Mouse (Mus musculus): Measurements from ENCODE around the gene Chrm4.

The Chrm4 gene

DNA sequence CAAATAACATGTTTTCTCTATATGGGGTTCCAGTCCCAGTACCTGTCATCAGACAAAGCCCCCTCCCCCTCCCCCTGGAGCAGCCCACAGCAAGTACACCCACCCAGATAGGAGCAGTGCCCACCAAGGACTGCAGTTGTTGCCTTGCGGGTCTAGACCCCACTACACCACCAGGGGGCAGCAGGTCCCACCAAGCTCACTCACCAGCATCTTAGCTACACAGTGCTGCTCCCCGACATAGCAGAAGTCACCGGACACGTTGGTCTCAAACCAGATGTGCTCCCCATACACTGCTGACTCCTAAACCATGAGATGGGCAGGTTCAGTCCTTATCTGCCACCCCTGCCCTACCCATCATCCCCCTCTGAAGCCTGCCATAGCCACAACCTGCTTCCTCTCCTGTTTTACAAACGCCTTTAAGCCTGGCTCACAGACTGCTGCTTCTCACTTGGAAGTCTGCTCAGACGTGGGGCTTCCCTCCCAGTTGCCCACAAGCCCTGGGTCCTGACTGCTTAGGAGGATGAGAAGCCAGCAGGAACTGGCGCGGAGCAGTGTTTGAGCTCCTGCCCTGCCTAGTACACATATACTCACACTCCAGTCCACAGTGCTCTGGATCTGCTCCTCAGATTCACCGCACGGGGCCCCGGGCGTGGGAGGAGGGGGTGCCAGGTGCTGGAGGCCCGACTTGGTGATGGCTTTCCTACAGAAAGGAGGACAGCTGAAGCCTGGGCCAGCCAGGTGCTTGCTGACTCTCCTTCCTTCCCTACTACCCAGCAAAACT is 17.3 kb downstream of the Chrm4 start:
- DNase-seq: peak; percentile 66 to 88

DNA sequence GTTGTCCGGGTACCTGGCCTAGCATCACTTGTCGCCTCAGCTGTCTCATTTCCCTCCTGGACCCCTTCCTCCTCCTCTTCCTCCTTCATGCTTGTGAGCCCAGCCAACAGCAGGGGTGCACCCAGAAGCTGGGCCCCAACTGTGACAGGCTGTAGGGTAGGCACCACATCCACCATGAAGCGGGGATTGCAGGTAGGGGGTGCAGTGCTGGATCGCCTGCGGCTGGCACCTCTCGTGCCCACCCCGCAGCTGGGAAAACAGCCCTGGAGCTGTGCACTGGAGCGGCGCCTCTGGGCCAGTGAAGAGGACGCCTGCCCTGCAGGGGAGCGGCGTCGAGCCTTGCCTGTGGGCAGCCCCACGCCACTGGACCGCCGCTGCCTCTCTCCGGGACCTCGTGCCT is 18.4 kb downstream of the Chrm4 start, which contains the start of gene Gm9821:
Gene Gm9821, plus strand, starts transcription at position 221 of the 400 bp plus-strand sequence.
- no peak for DNase-seq

DNA sequence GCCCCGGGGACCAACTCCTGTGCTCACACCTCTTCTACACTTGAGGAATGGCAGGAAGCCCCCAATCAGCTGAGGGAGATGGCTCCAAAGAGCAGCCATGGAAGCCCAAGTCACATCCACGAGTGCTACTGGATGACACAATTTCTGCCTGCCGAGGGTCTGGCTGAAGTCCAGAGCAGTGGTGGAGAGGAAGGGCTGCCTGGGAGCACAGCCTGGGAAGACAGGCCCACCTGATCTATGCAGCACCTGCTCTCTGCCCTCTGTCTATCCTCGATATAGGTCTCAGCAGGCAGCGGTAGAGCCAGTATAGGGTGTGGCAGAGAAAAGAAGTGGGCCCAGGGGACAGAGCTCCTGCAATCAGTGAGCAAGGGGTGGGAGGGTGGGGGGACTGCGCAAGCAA is 19.8 kb downstream of the Chrm4 start:
- DNase-seq: peak in 1 of 2 experiments; percentile 66

DNA sequence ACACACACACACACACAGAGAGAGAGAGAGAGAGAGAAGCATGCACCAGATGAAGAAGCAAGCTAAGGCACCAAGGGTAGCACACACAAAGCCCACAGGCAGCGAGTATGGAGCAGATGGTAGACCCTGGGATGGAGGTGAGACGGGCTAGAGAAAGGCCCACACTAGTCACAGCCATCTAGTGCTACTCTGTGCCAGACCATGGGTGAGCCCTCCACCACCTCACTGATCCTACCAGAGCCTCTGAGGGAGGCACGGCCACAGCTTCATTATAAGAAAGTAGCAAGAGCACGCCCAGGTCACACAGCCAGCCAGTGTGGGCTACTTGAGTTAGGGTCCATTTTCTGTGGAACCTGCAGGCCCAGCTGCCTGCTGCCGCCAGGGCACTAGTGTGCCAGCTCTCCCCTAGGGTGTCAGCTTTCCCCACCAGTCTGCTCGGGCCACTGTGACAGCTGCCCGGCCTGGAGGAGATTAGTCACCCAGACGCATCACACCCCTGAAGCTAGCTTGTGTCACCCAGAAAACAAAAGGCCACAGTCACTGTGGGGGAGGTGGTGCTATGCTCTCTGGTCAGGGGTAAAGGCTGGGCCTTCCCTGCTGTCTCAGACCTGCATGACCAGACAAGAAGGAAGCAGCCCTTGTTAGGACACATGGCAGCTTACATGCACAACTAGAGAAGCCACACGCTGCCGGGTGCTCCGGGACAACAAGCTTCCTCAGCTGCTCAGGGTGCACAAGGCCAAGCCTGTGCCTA is 20.5 kb downstream of the Chrm4 start:
- peak in 1 of 2 experiments; percentile 26 for DNase-seq

DNA sequence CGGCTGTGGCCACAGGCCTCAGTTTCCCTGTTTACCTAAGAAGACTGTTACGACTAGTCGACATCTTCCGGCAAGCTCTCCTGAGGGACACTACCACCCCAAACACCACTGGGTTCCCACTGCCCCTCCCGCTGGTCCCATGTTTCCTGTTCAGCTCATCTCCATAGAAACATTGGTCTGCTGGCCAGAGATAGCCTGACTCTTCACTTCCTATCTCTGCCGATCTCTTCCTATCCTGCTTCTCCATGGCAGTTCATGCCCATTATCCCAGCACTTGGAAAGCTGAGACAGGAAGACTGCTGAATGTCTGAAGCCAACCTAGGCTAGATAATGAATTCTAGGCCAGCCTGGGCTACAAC is 21.1 kb downstream of the Chrm4 start:
- DNase-seq: peak; percentile 60 to 63

DNA sequence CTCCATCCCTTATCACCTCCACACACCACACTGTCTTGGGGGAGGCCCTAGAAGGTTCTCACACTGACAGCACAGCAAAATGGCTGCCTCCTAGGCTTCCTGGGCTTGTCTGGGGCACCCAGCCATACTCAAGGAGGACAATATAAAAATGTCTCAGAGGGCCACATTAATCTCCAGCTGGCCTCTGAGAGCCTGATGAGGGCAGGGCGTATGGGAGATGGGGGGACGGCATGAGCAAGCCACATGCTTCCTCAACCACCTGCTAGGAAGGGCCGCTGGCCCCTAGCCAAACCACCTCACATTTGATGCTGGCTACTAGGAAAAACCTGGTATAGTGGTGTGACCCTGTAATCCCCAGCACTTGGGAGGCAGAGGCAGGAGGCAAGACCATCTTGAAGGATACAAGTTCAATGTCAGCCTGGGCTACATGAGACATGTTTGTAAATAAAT is 21.8 kb downstream of the Chrm4 start:
- DNase-seq: peak in 1 of 2 experiments; percentile 42

DNA sequence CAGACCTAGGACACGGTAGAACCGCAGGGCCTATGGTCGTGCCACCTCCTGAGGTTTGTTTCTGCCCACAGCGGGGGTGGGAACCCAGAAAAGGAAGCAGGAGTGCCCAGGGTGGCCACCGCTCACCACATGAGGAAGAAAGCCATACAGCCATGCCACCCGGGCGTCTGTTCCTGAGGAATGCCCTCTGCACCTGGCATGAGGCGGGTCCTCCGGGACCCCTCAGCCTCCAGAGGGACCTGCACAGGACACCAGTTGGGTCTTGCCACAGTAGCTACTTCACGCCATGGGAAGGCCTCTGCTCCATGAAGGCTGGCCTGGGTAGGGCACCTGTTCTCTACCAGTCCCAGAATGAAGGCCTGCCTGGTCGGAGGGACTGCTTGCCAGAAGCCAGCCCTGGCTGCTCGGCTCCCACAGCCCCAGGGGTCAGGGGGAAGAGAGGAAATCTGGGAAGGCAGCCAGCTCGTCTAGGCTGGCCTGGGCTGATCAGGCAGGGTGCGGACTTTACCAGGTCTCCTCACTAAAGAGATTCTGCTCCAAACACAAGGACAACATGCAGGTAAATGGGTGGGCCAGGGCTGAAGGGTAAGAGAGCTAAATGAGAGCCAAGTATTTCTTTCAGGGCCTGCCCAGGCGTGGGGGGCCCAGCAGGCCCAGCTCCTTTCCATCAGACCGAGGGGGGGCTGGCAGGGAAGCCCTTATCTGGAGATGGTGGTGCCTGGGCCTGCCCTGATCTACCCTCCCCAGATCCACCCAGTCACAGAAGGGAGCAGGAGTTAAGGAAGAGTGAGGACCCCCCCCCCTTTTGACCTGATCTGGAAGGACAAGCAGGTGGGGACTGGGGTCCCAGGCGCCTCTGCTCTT is 22.6 kb downstream of the Chrm4 start:
- DNase-seq: peak; percentile 88

DNA sequence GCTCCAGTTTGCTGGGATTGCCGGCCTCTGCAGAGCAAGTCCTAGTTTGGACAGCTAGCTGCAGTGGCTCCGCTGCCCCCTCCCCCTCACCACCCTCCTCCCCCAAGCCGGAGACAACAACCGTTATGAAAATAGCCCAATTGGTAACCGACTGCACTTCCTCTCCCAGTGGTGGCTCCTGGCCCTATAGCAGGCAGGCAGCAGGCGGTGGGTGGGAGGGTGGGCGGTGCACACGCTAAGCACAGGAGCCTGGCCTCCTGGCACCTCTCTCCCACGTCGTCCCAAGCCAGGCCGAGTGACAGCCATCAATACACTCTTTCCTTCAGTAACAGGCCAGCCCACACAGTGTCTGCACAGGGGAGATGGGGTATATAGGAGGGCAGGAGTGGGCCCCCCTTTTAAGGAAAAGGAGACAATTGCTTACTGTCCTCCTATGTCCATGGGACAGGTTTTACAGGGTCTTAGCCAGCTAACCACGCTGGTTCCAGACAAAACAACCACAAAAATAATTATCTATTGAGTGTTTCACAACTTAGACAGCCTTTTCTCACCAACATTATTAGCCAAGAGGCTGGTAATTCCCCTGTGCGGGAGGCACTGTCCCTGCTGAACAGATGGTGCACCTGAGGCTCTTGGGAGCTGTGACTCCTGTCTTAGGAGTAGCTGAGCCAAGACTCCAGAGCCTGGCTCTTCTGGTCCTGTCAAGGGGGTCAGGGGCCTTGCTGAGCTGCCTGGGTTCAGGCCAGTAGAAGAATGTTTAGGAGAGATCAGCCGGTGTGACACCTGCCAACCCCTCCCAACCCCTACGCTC is 23.4 kb downstream of the Chrm4 start:
- DNase-seq: peak; percentile 60 to 67

DNA sequence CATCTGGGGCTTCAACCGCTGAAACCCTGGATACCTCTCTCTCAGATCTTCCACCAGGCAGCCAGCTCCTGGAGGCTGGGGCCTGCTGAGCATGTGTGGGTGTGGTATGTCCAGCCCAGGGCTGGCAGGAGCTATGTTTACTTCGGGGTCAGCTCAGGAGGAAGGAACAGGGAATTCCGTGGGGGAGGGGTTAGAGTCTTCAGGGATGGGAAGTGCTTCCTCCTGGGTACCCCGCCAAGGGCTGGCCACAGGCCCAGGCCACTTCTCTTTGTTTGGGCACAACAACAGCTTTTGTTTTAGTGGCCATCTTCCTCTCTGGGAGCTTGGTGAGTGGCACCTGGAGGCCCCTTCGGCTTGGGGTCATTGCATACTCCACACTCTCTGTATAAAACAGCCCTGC is 26.8 kb downstream of the Chrm4 start:
- DNase-seq: peak; percentile 89 to 91

DNA sequence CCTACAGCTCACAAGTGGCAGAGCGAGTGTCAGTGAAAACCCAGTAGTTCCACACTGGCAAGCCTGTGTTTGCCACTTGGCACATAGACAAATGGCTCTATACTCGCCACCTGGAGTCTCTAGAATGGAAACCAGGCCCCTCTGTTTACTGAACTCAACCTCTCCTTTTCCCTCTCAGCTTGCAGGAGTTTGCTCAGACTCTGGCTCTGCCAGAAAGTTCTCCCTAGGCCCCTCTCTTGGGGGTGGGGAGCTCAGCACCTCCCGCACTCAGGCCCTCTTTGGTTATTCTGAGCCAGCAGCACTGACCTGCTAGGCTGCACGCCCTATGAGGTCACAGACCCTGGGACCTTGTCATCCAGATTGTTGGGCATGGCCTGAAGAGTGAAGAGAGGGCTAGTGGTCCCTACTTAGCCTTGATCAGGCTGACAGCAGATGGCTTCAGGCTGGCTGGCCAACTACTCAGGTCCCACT is 28.1 kb downstream of the Chrm4 start:
- DNase-seq: no peak

DNA sequence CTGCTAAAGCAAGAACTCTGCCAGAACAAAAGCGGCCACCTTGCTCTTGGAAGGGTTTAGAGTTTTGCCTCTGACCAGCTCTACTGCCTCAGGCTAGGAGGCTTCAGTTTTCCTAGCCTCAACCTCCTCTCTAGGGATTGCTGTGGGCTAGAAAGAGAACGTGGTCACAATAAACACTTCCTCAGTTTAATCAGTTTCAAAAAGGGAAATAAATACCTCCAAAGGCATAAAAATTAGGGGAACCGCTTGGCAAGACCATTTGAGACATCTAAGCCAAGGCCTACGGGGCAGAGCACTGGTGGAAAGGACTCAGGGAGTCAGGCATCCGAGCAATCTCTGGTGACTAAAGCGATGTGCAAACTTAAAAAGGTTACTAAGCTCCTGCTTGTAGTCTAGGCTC is 28.8 kb downstream of the Chrm4 start:
- DNase-seq: no peak

DNA sequence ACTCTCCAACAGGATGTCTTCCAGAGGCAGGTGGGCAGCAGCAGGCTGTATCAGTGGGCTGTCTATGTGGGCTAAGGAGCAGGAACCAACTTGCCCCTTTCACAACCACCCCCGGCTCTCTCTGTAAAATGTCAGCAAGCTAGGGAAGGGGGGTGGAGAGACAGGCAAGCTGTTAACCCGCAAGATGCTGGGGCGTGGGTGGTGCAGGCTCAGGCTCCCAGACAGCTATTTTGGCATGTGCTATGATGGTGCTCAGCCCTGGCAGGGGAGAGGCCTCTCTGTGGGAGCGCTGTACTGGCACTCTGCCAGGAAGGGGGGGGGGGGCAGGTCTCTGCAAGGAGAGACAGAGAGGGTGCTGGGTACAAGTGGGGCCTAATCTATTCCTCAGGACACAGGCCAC is 30.0 kb downstream of the Chrm4 start:
- DNase-seq: peak in 1 of 2 experiments; percentile 35

DNA sequence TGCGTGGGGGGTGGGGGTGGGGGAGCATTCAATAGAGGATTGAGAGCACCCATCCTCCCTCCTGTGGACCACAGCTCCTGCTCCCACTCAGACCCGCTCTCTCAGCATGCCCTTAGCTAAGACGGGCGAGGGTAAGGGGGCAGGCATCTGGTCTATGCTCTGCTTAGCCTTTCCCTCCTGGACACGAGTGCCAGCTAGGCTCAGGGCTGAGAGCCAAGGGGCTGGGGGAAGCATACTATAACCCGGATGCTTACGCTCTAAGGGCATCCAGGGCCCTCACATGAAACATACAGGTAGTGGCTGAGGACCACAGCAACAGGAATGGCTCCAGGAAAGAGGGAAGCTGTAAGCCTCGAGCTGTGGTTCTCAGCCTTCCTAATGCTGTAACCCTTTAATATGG is 31.0 kb downstream of the Chrm4 start:
- no peak for DNase-seq

DNA sequence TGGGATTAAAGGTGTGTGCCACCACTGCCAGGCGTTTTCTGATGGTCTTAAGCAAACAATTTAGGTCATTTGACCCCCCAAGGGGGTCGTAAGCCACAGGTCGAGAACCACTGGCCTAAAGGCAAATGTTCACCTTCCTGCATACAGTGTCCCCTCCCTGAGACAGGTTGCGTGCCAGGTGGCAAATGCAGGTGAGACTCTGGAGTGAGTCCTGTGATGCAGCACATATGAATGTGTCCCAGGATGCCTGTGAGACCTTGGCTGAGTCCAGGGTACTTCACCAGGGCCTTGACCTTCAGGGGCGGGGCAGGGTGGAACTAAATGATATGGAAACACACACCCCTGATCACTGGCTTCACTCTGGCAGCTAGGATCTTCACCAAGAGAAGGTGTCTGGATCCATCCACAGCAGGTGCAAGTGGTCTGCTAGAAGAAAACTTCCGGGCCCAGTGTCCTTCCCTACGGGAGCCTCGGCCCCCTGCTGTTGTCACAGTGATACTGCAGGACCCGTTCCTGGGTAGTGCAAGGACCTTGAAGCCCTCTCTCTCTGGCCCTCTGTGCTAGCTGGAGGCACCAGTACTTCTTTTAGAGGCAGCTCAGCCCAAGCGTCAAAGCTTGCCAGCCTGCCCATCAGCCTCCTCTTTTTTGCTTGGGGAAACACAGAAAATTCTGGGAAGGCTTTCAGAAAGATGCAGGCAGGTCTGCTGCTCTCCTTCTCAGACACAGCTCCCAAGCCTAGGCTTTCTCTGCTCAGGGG is 31.8 kb downstream of the Chrm4 start:
- peak; percentile 60 to 80 for DNase-seq

DNA sequence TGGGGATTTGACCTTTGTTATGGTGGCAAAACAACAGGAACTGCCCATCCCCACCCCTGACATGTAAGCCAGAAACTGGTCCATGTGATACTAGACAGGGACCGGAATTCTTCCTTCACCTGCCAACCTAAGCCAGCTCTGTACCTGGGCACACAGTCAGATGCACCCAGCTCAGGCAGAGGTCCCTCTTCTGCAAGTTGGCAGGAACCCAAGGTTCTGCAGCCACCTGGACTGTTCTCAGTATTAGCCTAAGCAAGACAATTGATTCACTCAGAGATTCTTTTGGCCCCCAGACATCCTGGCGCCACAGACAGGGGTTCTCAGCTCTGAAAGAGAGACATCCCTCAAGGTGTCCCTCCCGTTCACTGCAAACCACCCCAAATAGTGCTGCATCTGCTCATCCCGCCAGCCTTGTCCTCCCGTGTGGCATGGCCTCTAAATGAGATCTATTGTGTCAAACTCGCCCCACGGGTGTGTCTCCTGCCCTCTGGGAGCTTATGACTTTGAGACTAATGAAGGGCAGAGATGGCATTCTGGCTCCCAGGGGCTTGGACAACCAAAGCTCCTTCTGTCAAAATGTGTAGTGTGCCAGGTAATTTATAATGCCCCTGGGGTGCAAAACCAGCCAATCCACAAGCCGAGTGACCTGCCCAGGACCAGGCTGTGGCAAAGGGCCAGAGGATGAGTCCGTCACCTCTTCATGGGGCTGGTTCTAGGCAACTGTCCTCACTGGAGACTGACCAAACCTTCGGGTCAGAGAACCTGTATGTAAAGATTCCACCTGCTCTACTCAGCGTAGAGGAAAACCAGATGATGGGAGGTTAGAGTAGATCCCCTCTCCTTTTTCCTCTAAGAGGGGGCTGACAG is 32.7 kb downstream of the Chrm4 start:
- peak; percentile 39 to 61 for DNase-seq

DNA sequence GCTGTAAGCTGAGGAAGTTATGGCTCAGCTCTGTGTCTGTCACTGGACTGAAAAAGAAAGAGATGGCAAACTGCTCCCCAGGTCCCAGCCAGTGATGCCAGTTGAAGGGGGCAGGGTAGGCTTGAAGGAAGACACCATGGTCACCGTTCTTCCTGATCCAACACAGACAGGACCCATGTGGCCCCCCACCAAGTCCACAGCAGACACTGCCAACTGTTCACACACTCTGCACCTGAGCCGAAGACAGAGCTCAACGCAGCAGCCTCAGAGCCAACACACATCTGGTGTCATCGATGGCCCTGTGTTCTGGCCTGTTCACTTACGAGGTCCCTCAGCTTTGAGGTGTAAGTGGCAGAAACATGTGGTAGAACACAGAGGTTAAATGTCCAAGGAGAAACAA is 33.4 kb downstream of the Chrm4 start:
- DNase-seq: no peak

DNA sequence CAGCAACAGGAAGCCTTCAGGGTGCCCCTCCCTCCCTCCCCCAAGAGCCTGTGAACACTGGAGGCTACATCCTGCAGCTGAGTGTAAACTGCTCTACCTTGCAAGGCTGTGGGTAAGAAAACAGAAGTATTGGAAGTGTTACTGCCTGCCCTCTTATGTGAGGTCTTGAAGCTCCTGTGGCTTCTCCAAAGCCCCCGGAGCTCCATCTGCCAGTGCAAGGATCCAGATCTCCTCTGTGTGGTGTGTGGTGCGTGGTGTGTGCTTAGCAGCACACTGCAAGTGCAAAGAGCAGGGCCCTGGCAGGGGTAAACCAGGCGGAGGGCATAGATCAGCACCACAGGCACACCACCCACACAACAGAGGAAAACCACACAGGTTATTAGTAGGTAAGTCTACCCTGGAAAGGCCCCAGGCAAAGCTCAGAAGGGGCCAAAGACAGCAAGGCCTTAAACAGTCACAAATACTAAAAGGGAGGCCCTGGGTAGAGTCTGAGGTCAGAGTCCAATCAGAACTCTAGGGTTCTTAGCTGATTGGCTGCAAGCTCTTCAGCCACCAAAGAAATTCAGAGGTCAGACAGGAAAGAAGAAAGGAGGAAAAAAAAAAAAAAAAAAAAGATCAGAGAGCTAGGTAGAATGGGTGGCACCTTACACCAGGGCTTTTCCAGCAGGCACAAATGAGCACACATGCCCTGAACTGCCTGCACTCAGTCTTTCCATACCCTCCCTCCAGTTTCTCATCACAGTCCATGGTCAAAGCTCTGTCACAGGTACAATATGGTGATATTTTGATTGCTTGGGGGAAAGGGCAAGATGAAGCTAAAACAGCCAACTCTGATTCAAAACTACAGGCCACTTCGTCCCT is 35.1 kb downstream of the Chrm4 start:
- DNase-seq: peak; percentile 65 to 69

DNA sequence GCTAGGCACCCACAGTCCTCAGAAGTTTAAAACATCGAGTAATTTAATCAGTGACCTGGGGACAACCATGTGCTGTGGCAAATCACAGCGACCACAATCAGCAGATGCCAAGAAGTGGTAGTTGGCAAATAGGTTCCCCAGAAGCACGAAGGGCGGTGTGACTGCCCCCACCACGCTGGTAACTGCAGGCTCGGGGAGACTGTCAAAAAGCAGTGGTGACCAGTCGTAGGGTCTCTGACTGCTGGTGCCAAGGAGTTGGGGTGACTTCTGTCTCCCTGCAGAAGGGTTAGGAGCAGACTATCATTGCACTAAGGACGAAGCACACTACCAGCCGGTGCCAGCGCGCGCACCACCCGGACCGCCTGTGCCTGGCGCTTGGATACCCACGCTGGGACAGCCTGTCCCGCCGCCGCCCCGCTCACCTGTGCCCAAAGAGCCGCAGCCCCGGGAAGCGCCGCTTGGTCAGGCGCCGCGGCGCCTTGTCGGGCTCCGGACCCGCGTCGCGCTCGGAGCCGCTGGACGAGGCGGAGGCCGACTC is 35.9 kb downstream of the Chrm4 start:
- peak in 1 of 2 experiments; percentile 66 for DNase-seq

DNA sequence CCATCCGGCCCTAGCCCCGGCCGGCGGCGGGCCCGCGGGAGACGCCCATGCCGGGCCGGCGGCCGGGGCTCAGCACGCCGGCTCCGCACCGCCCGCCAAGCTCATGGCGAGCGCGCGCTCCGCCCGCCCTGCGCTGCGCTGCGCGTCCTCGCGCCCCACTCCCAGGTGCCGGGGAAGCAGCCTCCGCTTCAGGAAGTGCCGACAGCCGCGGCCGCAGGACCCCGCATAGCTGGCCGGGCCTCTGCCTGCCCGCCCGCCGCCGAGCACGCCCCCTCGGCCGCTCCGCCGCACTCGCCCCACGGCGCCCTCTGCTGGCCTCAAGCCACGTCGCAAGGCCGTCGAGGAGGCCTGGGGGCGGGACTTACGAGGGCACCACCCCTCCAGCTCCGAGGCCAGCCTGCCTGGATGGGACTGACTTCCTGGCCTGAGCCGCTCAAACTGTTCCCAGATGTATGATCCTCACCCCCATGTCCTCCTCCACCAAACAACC is 36.4 kb downstream of the Chrm4 start:
- peak; percentile 95 to 99 for DNase-seq
